Mouse (Mus musculus) embryonic facial prominence, embryonic 13.5 days (tissue): ENCODE data around the gene Hook2. TPM values are rescaled to one million over a fixed set of nuclear protein-coding genes. Genes with fewer than 3 reads are reported as not detected.

Experiments
- ATAC-seq: fragments of 200-750 bp; cut with Nextera tagmentation; 2 replicates; pipeline ENCODE4 v1.8.0; 2017; ENCODE audit warnings: low read depth; ENCODE audit not compliant: insufficient number of reproducible peaks, insufficient read depth, low FRiP score, low TSS enrichment
- H3K27ac ChIP-seq: fragments of 300-500 bp; sonication (generic); 2 replicates; pipeline ENCODE4 v1.5.1; 2015; ENCODE audit warnings: moderate library complexity, mild to moderate bottlenecking, inconsistent platforms
- H3K27me3 ChIP-seq: fragments of 300-500 bp; sonication (generic); 2 replicates; pipeline ENCODE4 v1.6.1; 2015; ENCODE audit warnings: mild to moderate bottlenecking, inconsistent platforms
- H3K36me3 ChIP-seq: fragments of 300-500 bp; sonication (generic); 2 replicates; pipeline ENCODE4 v1.6.1; 2015; ENCODE audit warnings: mild to moderate bottlenecking, inconsistent platforms
- H3K4me1 ChIP-seq: fragments of 300-500 bp; sonication (generic); 2 replicates; pipeline ENCODE4 v1.6.1; 2015; ENCODE audit warnings: inconsistent platforms
- H3K4me2 ChIP-seq: fragments of 300-500 bp; sonication (generic); 2 replicates; pipeline ENCODE4 v1.6.1; 2015; ENCODE audit warnings: moderate library complexity, mild to moderate bottlenecking, inconsistent platforms
- H3K4me3 ChIP-seq: fragments of 300-500 bp; sonication (generic); 2 replicates; pipeline ENCODE4 v1.5.1; 2015; ENCODE audit warnings: mild to moderate bottlenecking, inconsistent platforms
- H3K9ac ChIP-seq: fragments of 300-500 bp; sonication (generic); 2 replicates; pipeline ENCODE4 v1.6.1; 2015; ENCODE audit warnings: mild to moderate bottlenecking, inconsistent platforms
- H3K9me3 ChIP-seq: fragments of 300-500 bp; sonication (generic); 2 replicates; pipeline ENCODE4 v1.6.1; 2016; ENCODE audit warnings: inconsistent platforms
- WGBS: fragments of 180-500 bp; shearing (Covaris S2); methylation state at CpG from one replicate; pipeline ENCODE4 v1.1.7; 2015; ENCODE audit warnings: mixed read lengths; 5-methylcytosine and 5-hydroxymethylcytosine counted together
- polyA plus RNA-seq: library from polyadenylated mRNA; unstranded; fragments of >200 nt; fragmentation: Nextera tagmentation; extraction: Ambion mirVana; gene quantifications from 2 replicates; pipeline ENCODE4 v1.2.1, GENCODE M21; 2015

Gene Hook2
- polyA plus RNA-seq, 1 experiment from 2014 or later = 23.2 TPM

GRCm38 (mm10) chr8:84974543-84975142, 15.8 kb upstream of the Hook2 start:
- 73% methylated on average over 8 of the region's 8 CpGs for WGBS
- no peak overlapping the region; the same call in 1 of the 2 replicates for H3K27ac ChIP-seq
- H3K9ac ChIP-seq = no peak overlapping the region
- H3K4me3 ChIP-seq = no peak overlapping the region
- no peak for ATAC-seq
- no peaks in the 10 kb centered on the region for H3K9me3 ChIP-seq
- H3K4me2 ChIP-seq = no peak overlapping the region
- peaks cover 65% of the 10 kb centered on the region for H3K4me1 ChIP-seq
- peaks cover 38% of the 10 kb centered on the region for H3K36me3 ChIP-seq
- peaks cover 31% of the 10 kb centered on the region for H3K27me3 ChIP-seq

- 33% methylated on average over 7 of the region's 7 CpGs for WGBS
- ATAC-seq = no peak
- Histone ChIP-seq H3K4me1 (peaks cover 71% of the 10 kb centered on the region), H3K27me3 (peaks cover 32% of the 10 kb centered on the region), H3K9me3 (no peaks in the 10 kb centered on the region), H3K27ac (peak overlapping the region; percentile 78; the same call in 1 of the 2 replicates), H3K4me3 (peak overlapping the region; percentile 60; the same call in 1 of the 2 replicates), H3K9ac (0 out of 2 replicates have a peak overlapping the region, but pooled peaks have one; percentile 77), H3K4me2 (peak overlapping the region; percentile 100), H3K36me3 (peaks cover 38% of the 10 kb centered on the region)
Observed at GRCm38 (mm10) chr8:84975434-84975833, 15.0 kb upstream of the Hook2 start.

GRCm38 (mm10) chr8:84976031-84976762, 14.2 kb upstream of the Hook2 start:
- Histone ChIP-seq H3K4me2 (peak overlapping the region; percentile 100), H3K27me3 (peaks cover 32% of the 10 kb centered on the region), H3K36me3 (peaks cover 32% of the 10 kb centered on the region), H3K9me3 (no peaks in the 10 kb centered on the region), H3K4me1 (peaks cover 71% of the 10 kb centered on the region), H3K27ac (peak overlapping the region; percentile 78), H3K9ac (peak overlapping the region; percentile 77), H3K4me3 (peak overlapping the region; percentile 60)
- WGBS = under 1% methylated on average over 51 of the region's 61 CpGs
- peak; percentile 80 for ATAC-seq

GRCm38 (mm10) chr8:84976763-84977434, 13.5 kb upstream of the Hook2 start:
- no peak for ATAC-seq
- Histone ChIP-seq H3K9me3 (no peaks in the 10 kb centered on the region), H3K27me3 (peaks cover 32% of the 10 kb centered on the region), H3K4me1 (peaks cover 74% of the 10 kb centered on the region), H3K36me3 (peaks cover 25% of the 10 kb centered on the region), H3K9ac (peak overlapping the region; percentile 77), H3K4me2 (peak overlapping the region; percentile 100), H3K27ac (peak overlapping the region; percentile 51; the same call in 1 of the 2 replicates), H3K4me3 (peak overlapping the region; percentile 60)
- WGBS = 3% methylated on average over 25 of the region's 25 CpGs

GRCm38 (mm10) chr8:84977435-84978247, 12.8 kb upstream of the Hook2 start:
- peaks cover 32% of the 10 kb centered on the region for H3K27me3 ChIP-seq
- WGBS = under 1% methylated on average over 70 of the region's 70 CpGs
- peaks cover 18% of the 10 kb centered on the region for H3K36me3 ChIP-seq
- peaks cover 81% of the 10 kb centered on the region for H3K4me1 ChIP-seq
- peak overlapping the region; percentile 74; the same call in 1 of the 2 replicates for H3K27ac ChIP-seq
- no peak for ATAC-seq
- peak overlapping the region; percentile 60 for H3K4me3 ChIP-seq
- H3K4me2 ChIP-seq = peak overlapping the region; percentile 100
- no peaks in the 10 kb centered on the region for H3K9me3 ChIP-seq
- H3K9ac ChIP-seq = peak overlapping the region; percentile 77

- Histone ChIP-seq H3K4me1 (peaks cover 82% of the 10 kb centered on the region), H3K9me3 (no peaks in the 10 kb centered on the region), H3K27ac (peak within 1 kb of the TSS; percentile 74), H3K4me2 (peak within 1 kb of the TSS; percentile 100), H3K27me3 (peaks cover 32% of the 10 kb centered on the region), H3K4me3 (peak within 1 kb of the TSS; percentile 60), H3K9ac (peak within 1 kb of the TSS; percentile 77), H3K36me3 (peaks cover 10% of the 10 kb centered on the region)
- under 1% methylated on average over 63 of the region's 63 CpGs for WGBS
- ATAC-seq = peak; percentile 13; the same call in 1 of the 2 replicates
Observed at GRCm38 (mm10) chr8:84978248-84978940, 12.0 kb upstream of the Hook2 start, which contains the start of gene Junb. Gene Junb, minus strand, starts transcription at chr8:84978718.

GRCm38 (mm10) chr8:84979599-84980421, 10.6 kb upstream of the Hook2 start:
- Histone ChIP-seq H3K4me3 (peak overlapping the region; percentile 60), H3K9me3 (no peaks in the 10 kb centered on the region), H3K36me3 (no peaks in the 10 kb centered on the region), H3K4me1 (peaks cover 84% of the 10 kb centered on the region), H3K4me2 (peak overlapping the region; percentile 100), H3K9ac (peak overlapping the region; percentile 59), H3K27ac (peak overlapping the region; percentile 60), H3K27me3 (peaks cover 40% of the 10 kb centered on the region)
- peak; percentile 27; the same call in 1 of the 2 replicates for ATAC-seq
- 1% methylated on average over 42 of the region's 42 CpGs for WGBS

- peaks cover 84% of the 10 kb centered on the region for H3K4me1 ChIP-seq
- peaks cover 49% of the 10 kb centered on the region for H3K27me3 ChIP-seq
- no peaks in the 10 kb centered on the region for H3K9me3 ChIP-seq
- H3K4me2 ChIP-seq = peak overlapping the region; percentile 100
- no peak overlapping the region; the same call in 1 of the 2 replicates for H3K4me3 ChIP-seq
- 28% methylated on average over 11 of the region's 11 CpGs for WGBS
- ATAC-seq = no peak
- peak overlapping the region; percentile 28 for H3K9ac ChIP-seq
- H3K36me3 ChIP-seq = no peaks in the 10 kb centered on the region
- H3K27ac ChIP-seq = peak overlapping the region; percentile 30
Observed at GRCm38 (mm10) chr8:84980622-84981358, 9.6 kb upstream of the Hook2 start.

- no peaks in the 10 kb centered on the region for H3K36me3 ChIP-seq
- no peak for ATAC-seq
- H3K4me3 ChIP-seq = no peak overlapping the region
- H3K9ac ChIP-seq = no peak overlapping the region
- WGBS = 71% methylated on average over 15 of the region's 15 CpGs
- H3K27ac ChIP-seq = peak overlapping the region; percentile 68
- H3K4me1 ChIP-seq = peaks cover 82% of the 10 kb centered on the region
- H3K27me3 ChIP-seq = peaks cover 54% of the 10 kb centered on the region
- no peaks in the 10 kb centered on the region for H3K9me3 ChIP-seq
- no peak overlapping the region for H3K4me2 ChIP-seq
Observed at GRCm38 (mm10) chr8:84981644-84982498, 8.5 kb upstream of the Hook2 start.
